Mouse (Mus musculus): ENCODE data around the gene Ano1.

Ano1 gene

GRCm38 (mm10) chr7:144583619-144584018 lies 168.2 kb downstream of the Ano1 start:
- peak in 1 of 2 experiments; percentile 70 for DNase-seq (ENCODE audit: low spot score in 2 of 2)

- peak; percentile 88 to 94 for DNase-seq (ENCODE audit: low spot score in 2 of 2)
Measured at GRCm38 (mm10) chr7:144582284-144582980, 169.3 kb downstream of the Ano1 start, which contains the start of gene Fadd. Gene Fadd, minus strand, starts transcription at chr7:144582463.

GRCm38 (mm10) chr7:144581559-144582283 lies 170.1 kb downstream of the Ano1 start:
- DNase-seq (ENCODE audit: low spot score in 2 of 2): peak in 1 of 2 experiments; percentile 77

- no peak for DNase-seq (ENCODE audit: low spot score in 2 of 2)
Measured at GRCm38 (mm10) chr7:144577876-144578275, 173.9 kb downstream of the Ano1 start.

GRCm38 (mm10) chr7:144572234-144572633 lies 179.5 kb downstream of the Ano1 start:
- no peak for DNase-seq (ENCODE audit: low spot score in 2 of 2)

- DNase-seq (ENCODE audit: low spot score in 2 of 2): no peak
Measured at GRCm38 (mm10) chr7:144571598-144571997, 180.2 kb downstream of the Ano1 start.

GRCm38 (mm10) chr7:144569428-144569827 lies 182.3 kb downstream of the Ano1 start:
- DNase-seq (ENCODE audit: low spot score in 2 of 2): no peak

- DNase-seq (ENCODE audit: low spot score in 2 of 2): no peak
Measured at GRCm38 (mm10) chr7:144568091-144568490, 183.7 kb downstream of the Ano1 start.

- DNase-seq (ENCODE audit: low spot score in 2 of 2): no peak
Measured at GRCm38 (mm10) chr7:144566921-144567682, 184.7 kb downstream of the Ano1 start.

GRCm38 (mm10) chr7:144563456-144564155 lies 188.2 kb downstream of the Ano1 start:
- DNase-seq (ENCODE audit: low spot score in 2 of 2): no peak

- DNase-seq (ENCODE audit: low spot score in 2 of 2): no peak
Measured at GRCm38 (mm10) chr7:144562016-144562415, 189.8 kb downstream of the Ano1 start.

- DNase-seq (ENCODE audit: low spot score in 2 of 2): no peak
Measured at GRCm38 (mm10) chr7:144560594-144560993, 191.2 kb downstream of the Ano1 start.

GRCm38 (mm10) chr7:144558552-144558951 lies 193.2 kb downstream of the Ano1 start:
- no peak for DNase-seq (ENCODE audit: low spot score in 2 of 2)

GRCm38 (mm10) chr7:144554123-144554472 lies 197.7 kb downstream of the Ano1 start:
- DNase-seq (ENCODE audit: low spot score in 2 of 2): no peak

GRCm38 (mm10) chr7:144553237-144554122 lies 198.3 kb downstream of the Ano1 start, which contains the start of gene Ppfia1:
Gene Ppfia1, minus strand, starts transcription at chr7:144553729.
- DNase-seq (ENCODE audit: low spot score in 2 of 2): peak; percentile 98 to 99

- no peak for DNase-seq (ENCODE audit: low spot score in 2 of 2)
Measured at GRCm38 (mm10) chr7:144552274-144552673, 199.5 kb downstream of the Ano1 start.

- DNase-seq (ENCODE audit: low spot score in 2 of 2): no peak
Measured at GRCm38 (mm10) chr7:144550811-144551210, 201.0 kb downstream of the Ano1 start.

- DNase-seq (ENCODE audit: low spot score in 2 of 2): no peak
Measured at GRCm38 (mm10) chr7:144549904-144550566, 201.7 kb downstream of the Ano1 start.

GRCm38 (mm10) chr7:144545231-144545630 lies 206.5 kb downstream of the Ano1 start:
- no peak for DNase-seq (ENCODE audit: low spot score in 2 of 2)

- no peak for DNase-seq (ENCODE audit: low spot score in 2 of 2)
Measured at GRCm38 (mm10) chr7:144541351-144541750, 210.4 kb downstream of the Ano1 start.

Data from spleen, postnatal 10 days (tissue).